Mouse (Mus musculus): ENCODE measurements at regions not wholly inside any gene's neighbourhood (a gene's known extent, or its start where the extent isn't known, plus 50 kb on each side); places are given as distances from the start of the nearest gene placed in this dataset.
"Not testable (repeated sequence)": the region's sequence is repeated elsewhere in the genome, so short reads cannot be mapped to it uniquely, and the experiment has no call there.

DNA sequence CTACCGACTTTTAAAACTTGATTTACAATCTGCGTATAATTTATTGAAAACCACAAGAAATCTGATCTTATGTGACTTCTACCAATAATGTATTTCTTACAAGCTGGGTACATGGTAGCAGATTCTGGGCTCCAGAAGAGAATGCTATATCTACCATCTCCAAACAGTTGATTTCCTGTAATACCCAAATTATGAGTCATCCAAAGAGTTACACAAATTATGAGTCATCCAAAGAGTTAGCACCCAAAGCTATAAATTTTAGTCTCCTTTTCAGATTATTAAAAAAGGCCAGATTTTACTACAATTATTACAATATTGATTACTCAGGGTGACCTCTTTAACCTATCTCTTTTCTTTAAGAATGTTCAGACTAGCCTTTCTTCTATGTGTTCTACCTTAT lies 321.9 kb downstream of the Rprm start:
- H3K27ac ChIP-seq (replicated peaks), result no peak overlapping the region
- H3K9ac ChIP-seq (replicated peaks), result no peak overlapping the region
- 92% methylated on average over 2 of the region's 2 CpGs for WGBS
- H3K36me3 ChIP-seq, result no peaks in the 10 kb centered on the region
- no peak for ATAC-seq (replicated peaks)
- H3K27me3 ChIP-seq, result no peaks in the 10 kb centered on the region
- H3K4me2 ChIP-seq (replicated peaks), result no peak overlapping the region
- no peaks in the 10 kb centered on the region for H3K4me1 ChIP-seq
- no peak overlapping the region for H3K4me3 ChIP-seq
- H3K9me3 ChIP-seq, result no peaks in the 10 kb centered on the region

DNA sequence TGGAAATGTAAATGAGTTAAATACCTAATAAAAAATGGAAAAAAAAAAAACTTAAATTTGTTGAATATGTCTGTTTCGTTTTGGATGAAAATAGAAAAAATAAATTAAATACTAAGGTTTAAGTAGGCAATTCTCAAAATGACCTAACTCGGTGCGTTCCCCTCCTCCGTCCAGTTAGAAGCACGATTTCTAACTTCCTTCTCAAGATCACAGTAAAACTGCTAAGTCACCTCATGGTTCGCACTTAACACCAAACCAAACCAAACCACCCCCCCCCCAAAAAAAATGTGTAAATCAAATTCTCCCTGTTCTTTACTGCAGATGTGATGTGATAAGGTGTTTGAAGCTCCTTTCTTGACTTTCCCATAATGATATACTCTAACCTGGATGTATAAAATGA lies 303.3 kb downstream of the Rprm start:
- not testable (repeated sequence) for H3K4me3 ChIP-seq; H3K4me1 ChIP-seq; ATAC-seq (replicated peaks); H3K9me3 ChIP-seq; H3K27me3 ChIP-seq; H3K4me2 ChIP-seq (replicated peaks); H3K36me3 ChIP-seq; H3K9ac ChIP-seq (replicated peaks); H3K27ac ChIP-seq (replicated peaks)
- whole genome bisulfite sequencing, result 97% methylated on average over 5 of the region's 6 CpGs

DNA sequence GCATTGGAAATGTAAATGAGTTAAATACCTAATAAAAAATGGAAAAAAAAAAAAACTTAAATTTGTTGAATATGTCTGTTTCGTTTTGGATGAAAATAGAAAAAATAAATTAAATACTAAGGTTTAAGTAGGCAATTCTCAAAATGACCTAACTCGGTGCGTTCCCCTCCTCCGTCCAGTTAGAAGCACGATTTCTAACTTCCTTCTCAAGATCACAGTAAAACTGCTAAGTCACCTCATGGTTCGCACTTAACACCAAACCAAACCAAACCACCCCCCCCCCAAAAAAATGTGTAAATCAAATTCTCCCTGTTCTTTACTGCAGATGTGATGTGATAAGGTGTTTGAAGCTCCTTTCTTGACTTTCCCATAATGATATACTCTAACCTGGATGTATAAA lies 296.8 kb downstream of the Rprm start:
- WGBS, result 93% methylated on average over 4 of the region's 6 CpGs
- H3K27me3 ChIP-seq; H3K4me3 ChIP-seq; H3K9ac ChIP-seq (replicated peaks); ATAC-seq (replicated peaks); H3K4me2 ChIP-seq (replicated peaks); H3K36me3 ChIP-seq; H3K9me3 ChIP-seq; H3K4me1 ChIP-seq; H3K27ac ChIP-seq (replicated peaks): not testable (repeated sequence)

DNA sequence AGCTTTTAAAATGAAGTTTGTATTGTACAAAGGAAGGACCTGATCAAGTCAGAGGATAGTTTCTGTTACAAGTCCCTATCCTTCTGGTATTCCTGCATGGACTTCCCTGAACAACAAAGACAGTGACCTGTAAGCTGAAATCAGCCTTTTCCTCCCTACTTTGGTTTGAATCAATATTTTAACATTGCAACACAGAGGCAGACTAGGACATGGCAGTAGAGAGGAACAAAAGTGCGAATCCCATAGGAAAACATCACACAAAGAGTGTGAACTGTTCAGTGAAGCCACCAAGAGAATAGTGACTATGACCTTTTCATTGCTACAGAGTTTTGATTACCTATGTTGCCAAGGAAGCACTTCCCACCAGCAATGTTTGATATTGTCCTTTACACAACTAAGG lies 288.7 kb downstream of the Rprm start:
- no peak overlapping the region for H3K27ac ChIP-seq (replicated peaks)
- H3K27me3 ChIP-seq, result no peaks in the 10 kb centered on the region
- WGBS, result 88% methylated on average over 1 of the region's 1 CpGs
- H3K4me2 ChIP-seq (replicated peaks), result no peak overlapping the region
- H3K9ac ChIP-seq (replicated peaks), result no peak overlapping the region
- H3K9me3 ChIP-seq, result no peaks in the 10 kb centered on the region
- H3K36me3 ChIP-seq, result no peaks in the 10 kb centered on the region
- no peaks in the 10 kb centered on the region for H3K4me1 ChIP-seq
- no peak for ATAC-seq (replicated peaks)
- no peak overlapping the region for H3K4me3 ChIP-seq

DNA sequence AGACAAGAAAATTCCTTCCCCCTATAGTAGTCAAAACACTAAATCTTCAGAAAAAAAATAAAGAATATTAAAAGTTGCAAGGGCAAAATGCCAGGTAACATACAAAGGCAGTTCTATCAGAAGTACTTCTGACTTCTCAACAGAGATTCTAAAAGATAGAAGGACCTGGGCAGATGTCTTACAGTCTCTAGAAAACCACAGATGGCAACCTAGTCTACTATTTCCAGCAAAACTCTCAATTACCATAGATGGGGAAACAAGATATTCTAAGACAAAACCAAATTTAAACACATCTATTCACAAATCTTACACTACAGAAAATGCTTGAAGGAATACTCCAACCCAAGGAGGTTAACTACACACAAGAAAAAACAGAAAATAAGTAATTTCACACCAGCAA lies 281.7 kb downstream of the Rprm start:
- H3K9me3 ChIP-seq, result no peaks in the 10 kb centered on the region
- no peak overlapping the region for H3K4me2 ChIP-seq (replicated peaks)
- H3K9ac ChIP-seq (replicated peaks), result no peak overlapping the region
- H3K27ac ChIP-seq (replicated peaks), result no peak overlapping the region
- H3K4me1 ChIP-seq, result no peaks in the 10 kb centered on the region
- ATAC-seq (replicated peaks), result no peak
- H3K36me3 ChIP-seq, result no peaks in the 10 kb centered on the region
- no peaks in the 10 kb centered on the region for H3K27me3 ChIP-seq
- H3K4me3 ChIP-seq, result no peak overlapping the region

DNA sequence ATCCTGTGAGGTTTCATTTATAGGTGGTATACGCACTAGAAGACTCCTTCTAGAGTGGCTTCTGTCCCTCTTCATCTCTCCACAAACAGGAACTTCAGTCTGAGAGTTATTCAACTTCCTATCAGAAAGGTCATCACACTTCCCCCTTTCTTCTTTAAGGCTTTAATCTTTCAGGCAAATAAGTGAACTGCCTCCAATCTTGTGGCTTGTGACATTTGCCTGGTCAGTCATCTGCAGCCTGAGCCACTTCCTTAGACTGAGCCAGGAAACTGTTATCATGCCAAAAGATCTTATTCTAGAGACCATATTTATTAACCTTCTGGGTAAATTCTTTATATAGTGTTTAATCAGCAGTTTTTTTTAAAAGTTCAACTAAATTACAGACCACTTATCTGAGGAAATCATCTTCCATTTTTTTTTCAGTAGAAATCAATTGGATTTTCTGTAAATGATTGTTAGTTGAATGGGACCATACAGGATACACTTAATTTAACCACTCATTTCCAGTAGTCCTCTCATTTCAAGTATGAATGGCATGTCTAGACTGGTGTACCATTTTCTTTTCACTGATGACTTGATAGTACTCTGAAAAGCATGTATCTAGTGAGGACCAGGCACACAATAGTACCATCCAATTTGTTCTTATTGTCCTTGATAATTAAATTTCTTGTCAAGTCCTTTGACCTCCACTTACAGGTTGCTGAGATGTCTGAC lies 234.4 kb downstream of the Rprm start:
- Histone ChIP-seq H3K27me3 (no peaks in the 10 kb centered on the region), H3K4me3 (no peak overlapping the region), H3K4me2 (replicated peaks) (no peak overlapping the region), H3K9ac (replicated peaks) (no peak overlapping the region), H3K27ac (replicated peaks) (no peak overlapping the region), H3K9me3 (no peaks in the 10 kb centered on the region), H3K36me3 (no peaks in the 10 kb centered on the region), H3K4me1 (no peaks in the 10 kb centered on the region)
- 93% methylated on average over 1 of the region's 1 CpGs for WGBS
- ATAC-seq (replicated peaks), result no peak

All from forebrain, embryonic 15.5 days (tissue).